ENCODE assay signal across 26 mouse cellular contexts in the genomic region with DNA sequence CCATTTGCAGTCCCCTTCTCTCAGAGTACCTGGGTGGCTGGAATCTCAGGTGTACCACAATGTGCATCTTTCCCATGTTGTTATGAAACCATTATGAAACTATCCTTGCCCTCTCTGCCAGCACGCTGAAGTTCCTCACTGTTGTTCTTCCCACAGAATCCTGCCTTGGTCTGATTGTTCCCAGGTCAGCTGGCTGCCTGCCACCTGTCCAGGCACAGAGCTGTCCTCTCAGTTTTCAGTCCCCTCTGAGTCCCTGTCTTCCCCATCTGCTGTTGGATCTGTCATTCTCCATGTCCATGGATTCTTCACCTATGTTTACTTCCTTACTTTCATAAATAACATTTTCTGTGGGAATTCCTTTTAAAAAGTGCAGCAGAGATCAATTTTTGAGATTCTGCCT.
"Had no signal": no experiment of that assay in that cellular context is flagged by ENCODE, and none has a peak within 500 bp of the region (broad histone marks: within the 10 kb centered on the region; RNA-seq: fewer than 3 reads in every experiment).

No protein-coding gene starts in this region.

- H3K27ac ChIP-seq: gastrocnemius, adult 2 months; heart, embryonic 10.5 days; hindbrain, embryonic 10.5 days; hindbrain, embryonic 12.5 days; hindbrain, embryonic 14.5 days; intestine, embryonic 15.5 days; left cerebral cortex, adult 2 months; limb, embryonic 13.5 days; limb, embryonic 15.5 days; liver, embryonic 12.5 days; liver, embryonic 14.5 days had no signal

- ATAC-seq: hindbrain, embryonic 16.5 days; inflammation-experienced regulatory T-cells, adult 6 months; intestine, embryonic 15.5 days; intestine, postnatal 0 days; liver, embryonic 12.5 days had no signal

- H3K4me2 ChIP-seq: heart, embryonic 12.5 days; hindbrain, embryonic 12.5 days; hindbrain, embryonic 14.5 days; intestine, embryonic 15.5 days; limb, embryonic 13.5 days; limb, embryonic 15.5 days; liver, embryonic 12.5 days had no signal

- DNase-seq: gastrocnemius, adult 2 months; gastrocnemius, postnatal 10 days; gastrocnemius, postnatal 25 days; heart, adult 18-20 months; heart, postnatal 10 days; heart, postnatal 4 days; kidney, adult 18-20 months; kidney, adult 8-10 months; kidney, postnatal 10 days; kidney, postnatal 25 days; layer of hippocampus, adult 9-11 months; layer of hippocampus, postnatal 36 days had no signal

- H3K36me3 ChIP-seq: heart, embryonic 10.5 days; heart, embryonic 12.5 days; hindbrain, embryonic 10.5 days; hindbrain, embryonic 12.5 days; intestine, embryonic 15.5 days; limb, embryonic 13.5 days; limb, embryonic 15.5 days; liver, embryonic 12.5 days had no signal

- H3K9ac ChIP-seq: heart, embryonic 12.5 days; hindbrain, embryonic 12.5 days; hindbrain, embryonic 14.5 days; intestine, embryonic 15.5 days; limb, embryonic 13.5 days; limb, embryonic 15.5 days; liver, embryonic 12.5 days; liver, embryonic 14.5 days had no signal

- H3K4me1 ChIP-seq: heart, embryonic 10.5 days; heart, embryonic 12.5 days; hindbrain, embryonic 10.5 days; hindbrain, embryonic 12.5 days; intestine, embryonic 15.5 days; limb, embryonic 13.5 days; limb, embryonic 15.5 days; liver, embryonic 12.5 days had no signal

- H3K27me3 ChIP-seq: heart, embryonic 12.5 days; hindbrain, embryonic 12.5 days; intestine, embryonic 15.5 days; limb, embryonic 13.5 days; limb, embryonic 15.5 days; liver, embryonic 12.5 days had no signal

- H3K9me3 ChIP-seq: heart, embryonic 10.5 days; heart, embryonic 12.5 days; hindbrain, embryonic 10.5 days; hindbrain, embryonic 12.5 days; intestine, embryonic 15.5 days; limb, embryonic 13.5 days; limb, embryonic 15.5 days; liver, embryonic 12.5 days had no signal

- H3K4me3 ChIP-seq: gastrocnemius, adult 2 months; heart, embryonic 10.5 days; heart, embryonic 12.5 days; hindbrain, embryonic 10.5 days; hindbrain, embryonic 12.5 days; intestine, embryonic 15.5 days; left cerebral cortex, adult 2 months; limb, embryonic 13.5 days; limb, embryonic 15.5 days; liver, embryonic 12.5 days had no signal
